In the genomic region with DNA sequence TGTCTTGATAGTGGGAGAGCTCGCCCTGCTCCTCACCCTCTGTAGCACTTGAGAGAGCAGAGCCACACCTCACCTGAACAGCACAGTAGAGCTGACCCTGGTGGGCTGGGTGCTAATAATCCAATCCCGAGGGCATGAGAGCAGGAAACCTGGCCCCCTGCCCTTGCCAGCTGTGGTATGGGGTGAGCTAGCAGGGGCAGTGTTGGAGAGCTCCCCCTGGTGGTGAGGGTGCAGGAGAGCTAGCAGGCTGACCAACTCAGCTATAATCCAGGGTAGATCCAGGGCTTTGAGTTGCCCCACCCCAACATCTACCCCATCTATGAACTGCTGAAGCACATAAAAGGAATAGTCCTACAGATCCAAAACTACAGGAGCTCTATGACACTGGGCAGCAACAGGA, we compare ENCODE assay signal across 8 mouse cellular contexts.
A peak's percentile ranks its signal among the peaks of the same experiment; 100 is the strongest.
DNase-seq lines count a peak whose midpoint lies in the region; ATAC-seq lines count a peak whose summit lies in the region.

No protein-coding gene starts in this region.

- DNase-seq in layer of hippocampus, adult 11-12 months (ENCODE audit: low spot score) = peak; percentile 9
- DNase-seq in layer of hippocampus, adult 9-11 months = no peak
- DNase-seq in NIH3T3 (ENCODE audit: low read depth) = peak; percentile 50
- peak; percentile 35 for DNase-seq in gastrocnemius, postnatal 14 days
- DNase-seq in frontal cortex, adult 2 months (ENCODE audit: extremely low spot score in 1 of 2, low spot score in 1 of 2) = no peak
- DNase-seq in ovary, postnatal 14 days (ENCODE audit: low spot score) = no peak
- DNase-seq in cerebellum, adult 9-11 months = no peak

- intact Hi-C loops in gastrocnemius, postnatal 14 days (cut with DNase I; ENCODE audit: low total_unique reads) = loop anchor here (10.0 kb wide), 1 partner anchor 522 kb away; a partner anchor contains a TSS

- ATAC-seq in megakaryocyte, adult 5-6 weeks (ENCODE audit: poor library complexity, severe bottlenecking) = peak; percentile 97

Comparison
In these comparisons a context has a peak if more than half of its experiments do, and no peak if none do; other contexts are left out.
1. DNase-seq: peak in layer of hippocampus, adult 11-12 months (single experiment), NIH3T3 (single experiment) and gastrocnemius, postnatal 14 days (single experiment); none in layer of hippocampus, adult 9-11 months (single experiment), frontal cortex, adult 2 months (0 of 2), ovary, postnatal 14 days (single experiment) and cerebellum, adult 9-11 months (single experiment).